Mouse (Mus musculus) retina, postnatal 1 day (tissue): ENCODE results near the gene Spem1.

Experiments
- DNase-seq: peaks from one replicate; pipeline ENCODE4 v3.0.0-alpha.2; 2012

The Spem1 gene

DNA sequence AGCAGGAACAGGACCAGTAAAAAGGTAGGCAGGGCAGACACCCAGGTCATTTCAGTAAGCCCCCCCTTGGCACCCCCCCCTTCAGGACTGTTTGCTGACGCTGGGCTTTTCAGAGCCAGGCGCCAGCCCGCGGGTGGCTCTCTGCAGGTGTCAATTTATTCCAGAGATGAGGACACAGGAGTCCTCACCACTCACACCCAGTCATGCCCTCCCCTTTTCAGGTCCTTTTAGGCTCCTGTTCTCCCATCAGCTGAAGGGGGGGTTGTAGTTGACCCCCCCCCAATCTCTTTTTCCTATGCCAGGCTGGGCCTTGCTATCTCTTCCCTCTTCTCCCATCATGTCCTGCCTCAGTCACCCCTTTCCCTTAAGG, 14.0 kb upstream of the Spem1 start:
- no peak for DNase-seq

DNA sequence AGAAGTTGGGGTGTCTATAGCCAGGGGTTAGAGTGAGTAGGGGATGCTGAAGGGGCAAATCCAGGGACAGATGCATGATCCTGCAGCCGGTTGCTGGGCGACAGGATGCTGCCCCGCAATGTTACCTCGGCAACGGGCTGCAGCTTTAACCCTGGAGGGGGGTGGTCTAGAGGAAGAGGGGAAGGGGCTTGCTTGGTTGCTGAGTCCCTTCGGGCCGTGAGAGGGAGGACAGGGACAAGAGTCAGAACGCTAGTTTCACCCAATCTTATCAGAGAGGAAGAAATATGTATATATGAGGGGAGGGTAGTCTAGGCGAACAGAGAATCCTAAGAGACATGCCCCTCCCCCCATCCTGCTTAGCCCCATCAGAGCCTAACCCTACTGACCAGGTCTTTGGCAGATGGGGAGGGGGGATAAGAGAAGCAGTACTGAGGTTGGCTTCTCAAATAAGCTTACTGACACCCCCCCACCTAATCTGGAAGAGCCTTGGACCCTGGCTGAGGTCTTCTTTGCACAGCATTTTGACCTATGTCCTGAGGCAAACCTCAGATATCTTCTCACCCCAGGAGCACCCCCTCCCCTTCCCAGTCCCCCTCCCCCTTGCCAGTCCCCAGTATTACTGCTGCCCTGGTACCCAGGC, 13.5 kb upstream of the Spem1 start:
- peak; percentile 64 for DNase-seq

- DNase-seq, result peak; percentile 60
Observed at GRCm38 (mm10) chr11:69834001-69834549, 12.1 kb upstream of the Spem1 start.

DNA sequence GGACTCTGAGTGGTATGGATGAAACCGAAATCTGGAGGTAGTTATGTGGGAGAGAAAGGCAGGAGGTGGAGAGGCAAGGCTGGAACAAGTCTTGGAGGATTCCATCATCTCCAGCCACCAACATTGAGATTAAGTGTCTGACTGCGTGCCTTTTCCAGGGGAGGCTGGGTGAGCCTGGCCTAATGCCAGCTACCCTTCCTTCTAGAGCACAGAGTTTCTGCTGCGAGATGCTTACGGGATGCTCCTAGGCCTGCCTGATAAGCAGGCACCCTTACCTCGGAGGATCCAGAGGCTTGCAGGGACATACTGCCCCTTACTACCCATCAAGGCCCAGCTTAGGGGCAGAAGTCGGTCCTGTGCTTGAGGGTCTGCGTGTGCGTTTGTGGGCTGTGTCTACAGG, 11.6 kb upstream of the Spem1 start:
- no peak for DNase-seq

DNA sequence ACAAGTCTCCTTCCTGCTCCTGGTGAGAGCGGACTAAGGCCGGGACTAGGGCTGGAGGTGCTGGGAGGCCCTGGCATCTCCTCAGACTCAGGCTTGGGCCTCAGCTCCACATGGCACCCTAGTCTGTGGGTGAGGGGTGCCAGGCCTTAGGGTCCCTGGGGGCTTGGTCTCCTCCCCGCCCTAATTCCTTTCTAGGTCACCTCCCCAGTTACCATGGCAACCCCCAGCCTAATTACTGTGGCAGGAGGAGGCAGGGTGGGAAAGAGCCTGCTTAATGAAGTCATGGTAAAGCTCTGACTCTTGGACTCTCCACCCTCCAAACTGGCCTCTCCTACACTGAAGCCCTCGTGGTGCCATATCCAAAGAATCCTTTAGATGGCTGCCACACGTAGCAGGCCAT, 6.9 kb upstream of the Spem1 start:
- DNase-seq, result peak; percentile 85

GRCm38 (mm10) chr11:69823456-69823855, 1.5 kb upstream of the Spem1 start:
- DNase-seq, result no peak

DNA sequence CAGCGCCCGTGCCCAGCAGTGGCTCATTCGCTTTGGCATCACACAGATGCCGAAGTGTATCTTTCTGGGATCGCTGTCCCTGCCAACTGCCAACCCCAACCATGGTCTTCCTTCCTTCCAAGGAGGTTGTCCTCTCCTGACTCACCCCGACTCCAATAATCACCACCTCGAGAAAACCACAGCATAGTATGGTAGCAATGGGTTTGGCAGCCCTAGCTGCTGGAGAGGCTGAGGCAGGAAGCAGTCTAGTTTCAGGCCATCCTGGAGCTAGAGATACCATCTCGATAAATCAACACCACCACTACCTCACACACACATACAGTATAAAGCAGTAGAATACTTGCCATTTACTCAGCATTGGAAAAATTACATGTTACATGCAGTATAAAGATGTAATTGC, 3.1 kb downstream of the Spem1 start:
- DNase-seq, result no peak

DNA sequence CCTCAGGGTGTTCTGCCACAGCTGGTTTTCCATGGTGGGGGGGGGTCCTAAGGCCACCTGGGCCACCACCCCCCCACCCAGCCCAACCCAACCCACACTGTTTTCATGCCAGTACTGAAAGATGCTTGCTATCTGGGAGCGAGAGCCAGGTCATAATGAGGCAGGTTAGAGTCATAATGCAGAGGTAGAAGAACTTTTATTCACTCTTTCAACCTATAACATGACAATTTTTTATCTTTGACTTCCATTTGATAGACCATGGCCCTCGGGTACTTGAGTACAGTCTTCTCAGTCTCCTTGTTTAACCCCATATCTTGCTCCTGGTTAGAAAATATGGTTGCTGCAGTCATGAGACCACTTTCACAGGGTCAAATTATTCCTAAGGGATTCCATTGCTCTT, 3.6 kb downstream of the Spem1 start, which contains the start of gene Spem2:
Gene Spem2, minus strand, starts transcription at position 101 of the 400 bp plus-strand sequence.
- DNase-seq, result no peak

- no peak for DNase-seq
Observed at GRCm38 (mm10) chr11:69816520-69816919, 5.5 kb downstream of the Spem1 start.

DNA sequence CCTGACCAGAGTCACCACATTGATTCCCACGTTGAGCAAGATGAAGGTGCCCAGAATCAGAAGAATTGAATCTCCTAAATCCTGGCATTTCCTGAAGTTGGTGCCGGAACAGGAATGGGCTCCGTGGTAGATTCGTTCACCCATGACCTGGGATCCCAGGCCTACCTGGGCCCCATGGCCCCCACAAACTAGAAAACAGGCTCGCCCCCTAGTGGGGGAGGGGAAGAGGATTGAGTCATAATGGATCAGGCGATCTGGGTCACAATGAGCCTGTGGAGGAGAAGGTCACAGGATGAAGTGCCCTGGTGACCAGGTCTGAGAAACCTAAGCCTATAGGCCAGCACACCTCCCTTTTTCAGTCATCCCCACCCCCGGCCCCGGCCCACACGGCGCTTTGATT, 6.8 kb downstream of the Spem1 start, which contains the start of gene Gm39566:
Gene Gm39566, minus strand, starts transcription at position 144 of the 400 bp plus-strand sequence.
- DNase-seq, result peak; percentile 29

- DNase-seq, result no peak
Observed at GRCm38 (mm10) chr11:69810280-69810679, 11.7 kb downstream of the Spem1 start.

- no peak for DNase-seq
Observed at GRCm38 (mm10) chr11:69807641-69808040, 14.3 kb downstream of the Spem1 start.

GRCm38 (mm10) chr11:69806378-69806777, 15.6 kb downstream of the Spem1 start:
- no peak for DNase-seq

GRCm38 (mm10) chr11:69804972-69805909, 16.7 kb downstream of the Spem1 start, which contains the start of gene Tmem102:
Gene Tmem102, minus strand, starts transcription at chr11:69805624.
- DNase-seq, result no peak

- DNase-seq, result peak; percentile 10
Observed at GRCm38 (mm10) chr11:69804652-69804940, 17.4 kb downstream of the Spem1 start.

DNA sequence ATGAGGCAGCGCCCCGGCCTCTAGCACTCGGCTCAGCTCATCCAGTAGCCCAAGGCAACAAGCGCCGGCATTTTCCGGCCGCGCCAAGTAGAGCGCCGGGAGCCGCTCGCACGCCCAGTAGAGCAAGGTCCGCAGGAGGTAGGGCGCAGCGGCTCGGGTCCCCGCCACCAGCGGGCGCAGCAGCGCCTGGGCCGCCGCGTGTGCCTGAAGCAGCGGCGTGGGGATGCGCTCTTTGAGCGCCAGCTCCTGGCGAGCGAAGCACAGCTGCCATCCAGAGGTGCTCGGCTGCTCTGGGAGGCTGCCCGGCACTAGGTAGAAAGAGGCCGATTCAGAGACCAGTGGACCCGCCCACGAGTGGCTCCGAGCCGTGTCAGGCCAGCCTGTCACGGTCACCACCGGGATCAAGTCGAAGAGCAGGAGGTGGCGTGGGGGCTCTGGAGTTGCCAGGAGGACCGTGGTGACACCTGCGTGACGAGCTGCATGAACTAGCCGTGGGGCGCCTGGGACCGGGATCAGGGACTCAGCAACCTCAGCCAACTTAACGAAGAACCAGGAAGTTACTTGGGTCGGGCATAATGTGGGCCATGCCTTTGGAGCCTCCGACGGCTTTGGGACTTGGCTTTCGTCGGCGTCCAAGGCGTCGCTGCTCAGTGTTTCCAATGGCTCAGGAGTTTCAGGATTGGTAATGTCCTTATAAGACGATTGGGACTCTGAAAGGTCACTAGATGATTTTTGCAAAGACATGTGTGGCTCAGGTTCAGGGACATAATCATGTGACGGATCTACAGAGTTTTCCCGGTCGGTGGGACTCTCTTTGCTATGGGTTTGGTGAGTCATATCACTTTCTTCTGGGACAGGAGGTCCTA, 18.0 kb downstream of the Spem1 start:
- DNase-seq, result peak; percentile 85

DNA sequence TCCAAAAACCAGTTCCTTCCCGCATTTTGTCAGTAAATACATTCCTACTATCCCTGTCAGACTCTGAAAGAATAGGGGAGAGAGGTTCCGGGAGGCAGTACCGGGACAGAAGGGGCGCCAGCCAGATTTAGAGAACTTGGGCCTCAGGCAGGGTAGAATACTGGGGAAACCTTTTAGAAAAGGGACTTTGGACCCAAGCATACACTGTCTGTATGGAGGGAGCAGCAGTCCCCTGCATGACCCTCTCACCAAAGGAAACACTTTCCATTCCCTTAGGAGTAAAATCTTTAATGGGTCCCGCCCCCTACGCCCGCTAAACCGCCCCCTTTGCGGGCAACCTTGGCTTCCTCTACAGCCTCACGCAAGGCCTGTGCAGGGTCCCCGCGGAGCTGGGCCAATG, 18.7 kb downstream of the Spem1 start:
- DNase-seq, result no peak

GRCm38 (mm10) chr11:69802648-69803105, 19.3 kb downstream of the Spem1 start:
- DNase-seq, result peak; percentile 89

DNA sequence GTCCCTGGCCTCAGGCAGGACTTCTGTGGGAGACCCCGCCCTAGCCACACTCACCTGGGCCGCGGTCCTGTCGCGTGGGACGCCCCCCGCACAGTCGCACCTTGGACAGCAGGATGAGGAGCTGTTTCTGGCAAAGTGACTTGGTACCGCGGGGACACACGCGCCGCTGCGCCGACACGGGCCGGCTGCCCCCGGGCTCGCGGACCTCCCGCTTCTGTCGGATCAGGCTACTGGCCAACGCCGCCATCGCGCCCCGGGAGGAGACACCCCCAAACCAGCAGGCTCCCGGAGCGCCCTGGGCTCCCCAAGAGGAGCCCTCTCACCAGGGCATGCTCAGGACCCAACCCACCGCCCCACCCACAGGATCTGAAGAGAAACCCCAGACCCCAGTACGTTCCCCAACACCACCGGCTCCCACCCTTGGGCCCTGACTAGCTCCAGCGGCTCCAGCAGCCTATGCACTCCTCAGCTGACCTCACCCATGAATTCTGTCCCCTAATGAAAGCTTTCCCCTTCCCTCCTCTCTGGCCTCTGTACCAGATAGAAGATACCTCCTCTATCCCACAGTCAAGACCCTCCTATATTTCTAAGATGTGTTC, 20.5 kb downstream of the Spem1 start, which contains the start of gene Fgf11:
Gene Fgf11, minus strand, starts transcription at position 479 of the 599 bp plus-strand sequence.
- no peak for DNase-seq

DNA sequence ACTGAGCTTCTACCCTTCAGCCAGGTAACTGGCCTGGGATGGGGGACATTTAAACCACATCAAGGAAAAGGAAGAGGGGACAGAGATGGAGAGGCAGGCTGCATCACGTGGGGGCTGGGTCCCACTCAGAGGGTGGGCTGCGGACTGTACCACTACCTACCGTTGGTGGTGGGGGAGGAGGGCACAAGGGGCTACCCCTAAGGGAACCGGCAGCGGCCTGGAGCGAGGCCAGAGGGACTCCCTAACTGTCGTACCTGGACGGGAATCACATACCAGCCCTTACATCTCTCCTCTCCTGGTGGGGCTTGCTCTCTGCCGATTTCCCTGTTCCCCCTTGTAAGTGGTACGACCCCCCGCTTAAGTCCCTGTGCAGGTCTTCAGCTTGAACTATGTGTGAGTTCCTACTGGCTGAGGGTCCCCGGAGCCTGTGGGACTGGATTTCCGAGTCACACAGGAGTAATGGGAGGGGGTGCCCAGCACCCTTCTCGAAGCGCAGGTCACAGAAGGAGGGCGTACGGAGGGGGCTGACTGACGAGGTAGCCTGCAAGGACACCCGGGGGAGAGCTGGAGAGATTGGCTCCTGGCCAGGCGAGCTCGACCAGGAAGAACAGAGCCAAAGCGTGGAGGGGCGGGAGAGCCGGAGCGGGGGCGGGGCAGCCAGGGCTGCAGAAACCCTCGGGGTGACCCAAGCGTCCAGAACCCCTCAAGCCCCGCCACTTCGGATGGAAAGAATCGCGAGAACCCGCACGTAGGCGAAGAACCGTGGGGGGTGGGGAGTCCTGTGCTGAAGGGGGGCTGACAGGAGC, 21.4 kb downstream of the Spem1 start:
- DNase-seq, result peak; percentile 95

- no peak for DNase-seq
Observed at GRCm38 (mm10) chr11:69800138-69800391, 21.9 kb downstream of the Spem1 start.
